11 mouse cellular contexts compared by ENCODE assay signal in the genomic region with DNA sequence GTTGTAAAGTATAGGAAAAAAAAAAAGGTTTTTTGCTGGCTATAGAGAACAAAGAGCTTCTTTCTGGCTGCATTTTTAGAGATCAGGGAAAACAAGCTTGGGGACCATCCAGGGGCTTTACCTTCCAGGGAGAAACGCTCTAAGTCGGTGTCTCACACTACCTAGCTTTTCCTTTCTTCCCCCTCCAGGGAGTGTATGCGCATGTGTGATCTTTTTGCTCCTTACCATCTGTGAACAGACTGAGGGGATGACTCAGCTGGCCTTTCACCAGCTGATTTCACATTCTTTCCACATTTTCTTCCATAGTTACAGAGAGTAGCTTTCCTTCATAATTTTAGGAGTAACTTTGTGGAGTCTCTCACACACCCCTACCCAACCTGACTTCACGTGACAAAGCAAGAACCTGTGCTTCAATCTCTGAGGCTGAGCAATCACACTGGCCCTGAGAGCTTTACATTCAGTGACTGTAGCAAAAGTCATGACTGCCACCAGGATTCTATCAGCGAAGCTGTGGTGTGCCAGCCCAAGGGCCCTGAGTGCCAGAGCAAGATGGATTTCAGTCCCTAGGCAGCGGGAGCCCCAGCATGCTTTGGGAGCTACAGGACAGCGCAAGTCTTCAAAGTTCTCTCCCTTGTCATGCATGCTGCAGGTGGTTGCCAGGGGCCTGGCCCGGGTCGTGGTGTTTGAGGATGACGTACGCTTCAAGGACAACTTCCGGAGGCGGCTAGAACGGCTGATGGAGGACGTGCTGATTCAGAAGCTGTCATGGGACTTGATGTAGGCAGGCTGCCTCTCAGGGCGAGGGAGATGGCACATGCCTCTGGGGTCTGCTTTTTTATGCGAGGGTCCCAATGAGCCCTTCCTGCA. TPM values are rescaled to one million over a fixed set of nuclear protein-coding genes. Genes with fewer than 3 reads are reported as not detected.
DNase-seq lines count a peak whose midpoint lies in the region; ATAC-seq and TF ChIP-seq lines count a peak whose summit lies in the region.
"Had no signal": no experiment of that assay in that cellular context is flagged by ENCODE, and none has a peak within 500 bp of the region (broad histone marks: within the 10 kb centered on the region; RNA-seq: fewer than 3 reads in every experiment).

No protein-coding gene starts in this region.

- 61% methylated on average over 17 of the region's 17 CpGs for WGBS in lung, postnatal 0 days
- 58% methylated on average over 17 of the region's 17 CpGs for WGBS in heart, postnatal 0 days

- H3K36me3 ChIP-seq in lung, postnatal 0 days (ENCODE audit: insufficient read depth, low read length) = no peaks in the 10 kb centered on the region
- peaks cover 13% of the 10 kb centered on the region; the same call in 1 of the 2 replicates for H3K36me3 ChIP-seq in heart, postnatal 0 days (replicated peaks; ENCODE audit: control insufficient read depth, insufficient read depth, low read length)

- TF ChIP-seq CTCF in lung, postnatal 0 days (IDR thresholded peaks at IDR 0.05) = no peak
- no peak for TF ChIP-seq CTCF in heart, postnatal 0 days (IDR thresholded peaks at IDR 0.05; ENCODE audit: low read depth)

- H3K27ac ChIP-seq in lung, postnatal 0 days (ENCODE audit: low read length) = no peak overlapping the region
- peak overlapping the region; percentile 15; the same call in 1 of the 2 replicates for H3K27ac ChIP-seq in heart, postnatal 0 days (ENCODE audit: low read depth)

- DNase-seq in cerebellum, adult 9-11 months = peak; percentile 36
- DNase-seq in cerebellum, postnatal 14 days = no peak
- peak; percentile 36 for DNase-seq in lung, postnatal 0 days (ENCODE audit: low spot score)
- no peak for DNase-seq in lung, adult 18-20 months
- peak; percentile 64 for DNase-seq in R1 (ENCODE audit: low read depth, low spot score)
- no peak for DNase-seq in heart, postnatal 0 days (ENCODE audit: low spot score)
- DNase-seq in thymus, postnatal 4 days = no peak
- DNase-seq in kidney, postnatal 14 days = no peak
- DNase-seq: thymus, postnatal 36 days had no signal

- no peaks in the 10 kb centered on the region for H3K27me3 ChIP-seq in lung, postnatal 0 days (replicated peaks; ENCODE audit: insufficient read depth, low read length)
- H3K27me3 ChIP-seq in heart, postnatal 0 days (ENCODE audit: control insufficient read depth, insufficient read depth, low read length) = no peaks in the 10 kb centered on the region

- no peaks in the 10 kb centered on the region for H3K9me3 ChIP-seq in lung, postnatal 0 days (ENCODE audit: low read length)
- no peaks in the 10 kb centered on the region for H3K9me3 ChIP-seq in heart, postnatal 0 days (replicated peaks; ENCODE audit: control insufficient read depth, low read length)

- H3K4me3 ChIP-seq in lung, postnatal 0 days (ENCODE audit: low read depth, low read length) = no peak overlapping the region
- no peak overlapping the region for H3K4me3 ChIP-seq in heart, postnatal 0 days (ENCODE audit: low read depth, low read length)
- H3K4me3 ChIP-seq: erythroblast, embryonic 14.5 days had no signal

- no peaks in the 10 kb centered on the region for H3K4me1 ChIP-seq in lung, postnatal 0 days (ENCODE audit: insufficient read depth, low read depth, low read length)
- H3K4me1 ChIP-seq in heart, postnatal 0 days (ENCODE audit: control insufficient read depth, insufficient read depth) = no peaks in the 10 kb centered on the region

- TF ChIP-seq EP300 in lung, postnatal 0 days (IDR thresholded peaks at IDR 0.05) = no peak
- no peak for TF ChIP-seq EP300 in heart, postnatal 0 days (IDR thresholded peaks at IDR 0.05; ENCODE audit: low read depth)

- no peak overlapping the region for H3K4me2 ChIP-seq in lung, postnatal 0 days (replicated peaks; ENCODE audit: low read depth, low read length)
- no peak overlapping the region for H3K4me2 ChIP-seq in heart, postnatal 0 days (ENCODE audit: low read depth, low read length)

- no peak overlapping the region for H3K9ac ChIP-seq in lung, postnatal 0 days (replicated peaks; ENCODE audit: low read depth)
- no peak overlapping the region for H3K9ac ChIP-seq in heart, postnatal 0 days (replicated peaks; ENCODE audit: low read depth, low read length)

- no peak for ATAC-seq in lung, postnatal 0 days
- no peak; the same call in 1 of the 2 replicates for ATAC-seq in heart, postnatal 0 days (ENCODE audit: insufficient read depth, low read depth)
- ATAC-seq: inflammation-experienced regulatory T-cells, adult 6 months had no signal

RNA-seq across cellular contexts. Expression of gene Odf2, which starts 8.8 kb away (rescaled TPM):
- 21.8 and 25.8 TPM in 2 replicates for polyA plus RNA-seq in lung, postnatal 0 days (2015; fragmentation: Nextera tagmentation; extraction: Ambion mirVana)
- 32.3 and 35.1 TPM in 2 replicates for total RNA-seq in heart, postnatal 0 days (2014; rRNA removed; ENCODE audit: low replicate concordance)
- 22.5 and 28.6 TPM in 2 replicates for polyA plus RNA-seq in heart, postnatal 0 days (2015; fragmentation: Nextera tagmentation; extraction: Ambion mirVana)

RNA-seq across cellular contexts. Expression of gene Cercam, which starts 11.2 kb away (rescaled TPM):
- 5.4 and 5.6 TPM in 2 replicates for polyA plus RNA-seq in lung, postnatal 0 days (2015; fragmentation: Nextera tagmentation; extraction: Ambion mirVana)
- total RNA-seq in heart, postnatal 0 days (2014; rRNA removed; ENCODE audit: low replicate concordance) = 11.7 and 24.0 TPM in 2 replicates
- 7.9 and 8.8 TPM in 2 replicates for polyA plus RNA-seq in heart, postnatal 0 days (2015; fragmentation: Nextera tagmentation; extraction: Ambion mirVana)

RNA-seq across cellular contexts. Expression of gene Gle1, which starts 55.0 kb away (rescaled TPM):
- 32.4 and 33.2 TPM in 2 replicates for polyA plus RNA-seq in lung, postnatal 0 days (2015; fragmentation: Nextera tagmentation; extraction: Ambion mirVana)
- 14.7 and 21.4 TPM in 2 replicates for total RNA-seq in heart, postnatal 0 days (2014; rRNA removed; ENCODE audit: low replicate concordance)
- polyA plus RNA-seq in heart, postnatal 0 days (2015; fragmentation: Nextera tagmentation; extraction: Ambion mirVana) = 22.8 and 23.0 TPM in 2 replicates

Comparison
In these comparisons a context has a peak if more than half of its experiments do, and no peak if none do; other contexts are left out.
1. DNase-seq: peak in cerebellum, adult 9-11 months (single experiment), lung, postnatal 0 days (single experiment) and R1 (single experiment); none in cerebellum, postnatal 14 days (0 of 2), lung, adult 18-20 months (0 of 2), heart, postnatal 0 days (single experiment), thymus, postnatal 4 days (single experiment) and kidney, postnatal 14 days (single experiment).